Mouse (Mus musculus) midbrain, postnatal 0 days (tissue): ENCODE measurements around the gene Bckdk. TPM values are rescaled to one million over a fixed set of nuclear protein-coding genes. Genes with fewer than 3 reads are reported as not detected.

ENCODE experiments used
- ATAC-seq: fragments of 200-750 bp; cut with Nextera tagmentation; 2 replicates; pipeline ENCODE4 v1.8.0; 2017; ENCODE audit warnings: moderate number of reproducible peaks, mild to moderate bottlenecking, moderate TSS enrichment, moderate library complexity; ENCODE audit not compliant: low FRiP score
- DNase-seq: peaks from one replicate; pipeline ENCODE4 v3.0.0-alpha.2; 2015; ENCODE audit warnings: low spot score
- H3K27ac ChIP-seq: fragments of 300-500 bp; sonication (generic); 2 replicates; pipeline ENCODE4 v1.5.1; 2014; ENCODE audit warnings: low read depth, mild to moderate bottlenecking, low read length, mixed read lengths
- H3K27me3 ChIP-seq: fragments of 300-500 bp; sonication (generic); 2 replicates; pipeline ENCODE4 v1.6.1; 2014; ENCODE audit warnings: low read length, control low read depth, mixed read lengths; ENCODE audit not compliant: insufficient read depth
- H3K36me3 ChIP-seq: fragments of 300-500 bp; sonication (generic); 2 replicates; pipeline ENCODE4 v1.6.1; 2014; ENCODE audit warnings: low read length, control low read depth, mixed read lengths; ENCODE audit not compliant: insufficient read depth
- H3K4me1 ChIP-seq: fragments of 300-500 bp; sonication (generic); 2 replicates; pipeline ENCODE4 v1.6.1; 2014; ENCODE audit warnings: mild to moderate bottlenecking, control low read depth, antibody characterized with exemption, low read length, mixed read lengths; ENCODE audit not compliant: insufficient read depth
- H3K4me2 ChIP-seq: fragments of 300-500 bp; sonication (generic); 2 replicates; pipeline ENCODE4 v1.6.1; 2014; ENCODE audit warnings: low read depth, mild to moderate bottlenecking, low read length, mixed read lengths; ENCODE audit not compliant: poor library complexity, severe bottlenecking
- H3K4me3 ChIP-seq: fragments of 300-500 bp; sonication (generic); 2 replicates; pipeline ENCODE4 v1.5.1; 2014; ENCODE audit warnings: low read depth, mild to moderate bottlenecking, low read length, moderate library complexity
- H3K9ac ChIP-seq: fragments of 300-500 bp; sonication (generic); replicated peaks from 2 replicates; pipeline ENCODE4 v1.6.1; 2014; ENCODE audit warnings: mild to moderate bottlenecking, low read length, moderate library complexity, mixed read lengths; ENCODE audit not compliant: poor library complexity, severe bottlenecking
- H3K9me3 ChIP-seq: fragments of 300-500 bp; sonication (generic); 2 replicates; pipeline ENCODE4 v1.6.1; 2016; ENCODE audit warnings: low read length, control low read depth
- CTCF ChIP-seq: IDR thresholded peaks from 2 replicates; pipeline ENCODE4 v1.5.1; 2016; ENCODE audit warnings: antibody characterized with exemption, mild to moderate bottlenecking
- WGBS: fragments of 180-500 bp; shearing (Covaris S2); extraction: QIAGEN DNeasy Blood & Tissue Kit; methylation state at CpG from one replicate; pipeline ENCODE4 v1.1.7; 2014; 5-methylcytosine and 5-hydroxymethylcytosine counted together
- polyA plus RNA-seq: library from polyadenylated mRNA; unstranded; fragments of >200 nt; fragmentation: Nextera tagmentation; extraction: Ambion mirVana; gene quantifications from 2 replicates; pipeline ENCODE4 v1.2.1, GENCODE M21; 2015
- total RNA-seq: library from RNA; depleted of rRNA; stranded (reverse); fragments of >200 nt; gene quantifications from 2 replicates; pipeline ENCODE4 v1.2.3, GENCODE M21; 2014; rRNA removed

Bckdk gene
- total and polyA plus RNA-seq, 2 experiments from 2014 or later, result 52.7 to 77.7 TPM

- Histone ChIP-seq H3K4me1 (no peaks in the 10 kb centered on the region), H3K9ac (no peak within 1 kb of the TSS), H3K4me2 (no peak within 1 kb of the TSS), H3K4me3 (no peak within 1 kb of the TSS), H3K9me3 (no peaks in the 10 kb centered on the region), H3K27ac (no peak within 1 kb of the TSS), H3K27me3 (peaks cover 15% of the 10 kb centered on the region), H3K36me3 (no peaks in the 10 kb centered on the region)
- no peak for DNase-seq
- no peak for ATAC-seq
- 76% methylated on average over 6 of the region's 6 CpGs for WGBS
- TF ChIP-seq CTCF, result no peak
Observed at GRCm38 (mm10) chr7:127946470-127947023, 42.7 kb downstream of the Bckdk start, which contains the start of gene Prss36. Gene Prss36, minus strand, starts transcription at chr7:127946725.

GRCm38 (mm10) chr7:127952864-127953581 is 49.1 kb downstream of the Bckdk start:
- DNase-seq (no peak), ATAC-seq (no peak)
- TF ChIP-seq CTCF, result no peak
- no peaks in the 10 kb centered on the region for H3K27me3 ChIP-seq
- H3K4me2 ChIP-seq, result no peak overlapping the region
- no peaks in the 10 kb centered on the region for H3K4me1 ChIP-seq
- 47% methylated on average over 13 of the region's 13 CpGs for WGBS
- H3K9ac ChIP-seq, result no peak overlapping the region
- H3K27ac ChIP-seq, result no peak overlapping the region
- H3K36me3 ChIP-seq, result no peaks in the 10 kb centered on the region
- no peak overlapping the region for H3K4me3 ChIP-seq
- no peaks in the 10 kb centered on the region for H3K9me3 ChIP-seq

DNA sequence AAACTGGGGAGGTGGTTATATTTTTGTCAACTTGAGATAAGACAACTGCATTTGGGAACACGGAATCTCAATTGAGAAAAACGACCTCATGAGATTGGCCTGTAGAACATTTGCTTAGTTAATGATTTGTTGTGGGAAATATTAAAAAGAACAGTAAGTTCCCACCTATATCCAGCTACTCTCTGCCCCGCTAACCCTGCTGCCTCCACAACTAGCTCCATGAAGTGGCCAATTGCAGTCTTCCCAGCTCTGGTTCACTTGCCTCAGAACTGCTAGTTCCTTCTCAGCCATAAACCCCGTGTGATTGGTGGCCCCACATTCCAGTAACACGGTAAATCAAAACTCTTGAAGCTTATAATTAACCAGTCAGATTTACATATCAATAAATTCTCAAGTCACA is 55.5 kb downstream of the Bckdk start:
- no peak overlapping the region for H3K9ac ChIP-seq
- no peak overlapping the region for H3K4me3 ChIP-seq
- ATAC-seq (no peak), DNase-seq (no peak)
- H3K4me1 ChIP-seq, result no peaks in the 10 kb centered on the region
- H3K9me3 ChIP-seq, result no peaks in the 10 kb centered on the region
- no peak overlapping the region for H3K4me2 ChIP-seq
- WGBS, result 74% methylated on average over 5 of the region's 5 CpGs
- no peak for TF ChIP-seq CTCF
- H3K36me3 ChIP-seq, result no peaks in the 10 kb centered on the region
- H3K27ac ChIP-seq, result no peak overlapping the region
- H3K27me3 ChIP-seq, result no peaks in the 10 kb centered on the region

Other genes with a start within 250 kb of the Bckdk start
- gene Bcl7c, start 195.1 kb upstream of the Bckdk start, total RNA-seq, result 115 and 131 TPM in 2 replicates
- 41.3 and 49.2 TPM in 2 replicates for gene Bcl7c, start 195.1 kb upstream of the Bckdk start, polyA plus RNA-seq
- gene Ctf1, start 191.3 kb upstream of the Bckdk start, total RNA-seq, result 5.5 and 5.6 TPM in 2 replicates
- 3.2 and 3.8 TPM in 2 replicates for gene Ctf1, start 191.3 kb upstream of the Bckdk start, polyA plus RNA-seq
- gene Ctf2, start 171.9 kb upstream of the Bckdk start, total RNA-seq, result not detected in 2 replicates
- gene Ctf2, start 171.9 kb upstream of the Bckdk start, polyA plus RNA-seq, result not detected in 2 replicates
- gene Fbxl19, start 159.5 kb upstream of the Bckdk start, total RNA-seq, result 207 and 221 TPM in 2 replicates
- 5.9 and 8.3 TPM in 2 replicates for gene Fbxl19, start 159.5 kb upstream of the Bckdk start, polyA plus RNA-seq
- gene Orai3, start 134.3 kb upstream of the Bckdk start, total RNA-seq, result 14.8 and 17.6 TPM in 2 replicates
- 9.9 and 10.0 TPM in 2 replicates for gene Orai3, start 134.3 kb upstream of the Bckdk start, polyA plus RNA-seq
- gene Setd1a, start 127.4 kb upstream of the Bckdk start, total RNA-seq, result 18.0 and 19.8 TPM in 2 replicates
- 12.7 and 16.4 TPM in 2 replicates for gene Setd1a, start 127.4 kb upstream of the Bckdk start, polyA plus RNA-seq
- gene Gm49388, start 118.5 kb upstream of the Bckdk start, total RNA-seq, result not detected in 2 replicates
- gene Gm49388, start 118.5 kb upstream of the Bckdk start, polyA plus RNA-seq, result not detected in 2 replicates
- gene Hsd3b7, start 103.5 kb upstream of the Bckdk start, total RNA-seq, result 7.1 and 12.8 TPM in 2 replicates
- gene Hsd3b7, start 103.5 kb upstream of the Bckdk start, polyA plus RNA-seq, result 8.6 and 11.3 TPM in 2 replicates
- 6.7 and 7.1 TPM in 2 replicates for gene Stx4a, start 79.8 kb upstream of the Bckdk start, total RNA-seq
- gene Stx4a, start 79.8 kb upstream of the Bckdk start, polyA plus RNA-seq, result 20.0 and 20.7 TPM in 2 replicates
- gene Stx1b, start 79.5 kb upstream of the Bckdk start, total RNA-seq, result 83.6 and 88.9 TPM in 2 replicates
- 83.9 and 87.1 TPM in 2 replicates for gene Stx1b, start 79.5 kb upstream of the Bckdk start, polyA plus RNA-seq
- 32.3 and 33.8 TPM in 2 replicates for gene Zfp646, start 27.9 kb upstream of the Bckdk start, total RNA-seq
- 3.8 and 4.2 TPM in 2 replicates for gene Zfp646, start 27.9 kb upstream of the Bckdk start, polyA plus RNA-seq
- 27.8 and 31.0 TPM in 2 replicates for gene Zfp668, start 27.3 kb upstream of the Bckdk start, total RNA-seq
- 26.0 and 29.7 TPM in 2 replicates for gene Zfp668, start 27.3 kb upstream of the Bckdk start, polyA plus RNA-seq
- gene Prss53, start 13.1 kb upstream of the Bckdk start, total RNA-seq, result 0.55 and 1.0 TPM in 2 replicates
- gene Prss53, start 13.1 kb upstream of the Bckdk start, polyA plus RNA-seq, result 0.77 and 0.82 TPM in 2 replicates
- gene Gm21974, start 8.6 kb upstream of the Bckdk start, total RNA-seq, result 0.16 TPM in 1 of 2 replicates, not detected in the other
- gene Gm21974, start 8.6 kb upstream of the Bckdk start, polyA plus RNA-seq, result not detected in 2 replicates
- 22.7 and 30.3 TPM in 2 replicates for gene Vkorc1, start 8.5 kb upstream of the Bckdk start, total RNA-seq
- 61.2 and 62.8 TPM in 2 replicates for gene Vkorc1, start 8.5 kb upstream of the Bckdk start, polyA plus RNA-seq
- gene Kat8, start 8.4 kb downstream of the Bckdk start, total RNA-seq, result 28.1 and 33.7 TPM in 2 replicates
- gene Kat8, start 8.4 kb downstream of the Bckdk start, polyA plus RNA-seq, result 34.8 TPM in 2 replicates
- 0.90 and 2.7 TPM in 2 replicates for gene Prss8, start 26.0 kb downstream of the Bckdk start, total RNA-seq
- gene Prss8, start 26.0 kb downstream of the Bckdk start, polyA plus RNA-seq, result 0.37 and 0.69 TPM in 2 replicates
- gene Prss36, start 42.6 kb downstream of the Bckdk start, total RNA-seq, result 6.1 and 20.1 TPM in 2 replicates
- gene Prss36, start 42.6 kb downstream of the Bckdk start, polyA plus RNA-seq, result 13.3 and 15.5 TPM in 2 replicates
- gene Fus, start 63.4 kb downstream of the Bckdk start, total RNA-seq, result 29.3 and 41.9 TPM in 2 replicates
- 207 and 244 TPM in 2 replicates for gene Fus, start 63.4 kb downstream of the Bckdk start, polyA plus RNA-seq
- 4.3 and 6.6 TPM in 2 replicates for gene Pycard, start 89.8 kb downstream of the Bckdk start, total RNA-seq
- gene Pycard, start 89.8 kb downstream of the Bckdk start, polyA plus RNA-seq, result 7.8 and 10.8 TPM in 2 replicates
- 0.19 and 0.77 TPM in 2 replicates for gene Trim72, start 99.9 kb downstream of the Bckdk start, total RNA-seq
- gene Trim72, start 99.9 kb downstream of the Bckdk start, polyA plus RNA-seq, result not detected in 2 replicates
- gene Itgam, start 158.6 kb downstream of the Bckdk start, total RNA-seq, result 2.4 and 2.6 TPM in 2 replicates
- gene Itgam, start 158.6 kb downstream of the Bckdk start, polyA plus RNA-seq, result 0.90 and 0.98 TPM in 2 replicates
- not detected in 2 replicates for gene Gm49368, start 158.6 kb downstream of the Bckdk start, total RNA-seq
- not detected in 2 replicates for gene Gm49368, start 158.6 kb downstream of the Bckdk start, polyA plus RNA-seq
- gene Itgax, start 225.5 kb downstream of the Bckdk start, total RNA-seq, result 0.28 TPM in 1 of 2 replicates, not detected in the other
- 0.05 TPM in 1 of 2 replicates, not detected in the other for gene Itgax, start 225.5 kb downstream of the Bckdk start, polyA plus RNA-seq